Mouse (Mus musculus) liver, embryonic 14.5 days (tissue): ENCODE results near the gene Ces1e. TPM values are rescaled to one million over a fixed set of nuclear protein-coding genes. Genes with fewer than 3 reads are reported as not detected.

ENCODE experiments used
- ATAC-seq: fragments of 200-750 bp; cut with Nextera tagmentation; 2 replicates; pipeline ENCODE4 v1.8.0; 2017; ENCODE audit warnings: moderate number of reproducible peaks, mild to moderate bottlenecking, moderate library complexity; ENCODE audit not compliant: insufficient read depth
- DNase-seq, 3 experiments: peaks; one replicate each; pipeline ENCODE4 v3.0.0-alpha.2; 2012 to 2013; ENCODE audit warnings: low read depth in 3 of 3, low spot score in 3 of 3
- H3K27ac ChIP-seq: fragments of 300-500 bp; sonication (generic); 2 replicates; pipeline ENCODE4 v1.5.1; 2014; ENCODE audit warnings: moderate library complexity, mild to moderate bottlenecking, control low read depth, inconsistent platforms
- H3K27me3 ChIP-seq: fragments of 300-500 bp; sonication (generic); 2 replicates; pipeline ENCODE4 v1.6.1; 2014; ENCODE audit warnings: mild to moderate bottlenecking, low read length, moderate library complexity; ENCODE audit not compliant: control insufficient read depth, insufficient read depth
- H3K36me3 ChIP-seq: fragments of 300-500 bp; sonication (generic); replicated peaks from 2 replicates; pipeline ENCODE4 v1.6.1; 2014; ENCODE audit warnings: low read depth; ENCODE audit not compliant: control insufficient read depth, insufficient read depth
- H3K4me1 ChIP-seq, 2 experiments: fragments of 200-500 bp in 1 of 2; fragments of 300-500 bp in 1 of 2; sonication (generic) in 1 of 2; replicated peaks; 2 replicates each; pipeline ENCODE4 v1.6.1; 2012 to 2014; ENCODE audit warnings: antibody characterized with exemption in 1 of 2, inconsistent platforms in 1 of 2, low read length in 1 of 2; ENCODE audit not compliant: control insufficient read depth in 2 of 2, insufficient read depth in 2 of 2
- H3K4me2 ChIP-seq: fragments of 300-500 bp; sonication (generic); 2 replicates; pipeline ENCODE4 v1.6.1; 2014; ENCODE audit warnings: low read depth, mild to moderate bottlenecking, control low read depth, moderate library complexity
- H3K4me3 ChIP-seq, 2 experiments: fragments of 200-500 bp in 1 of 2; fragments of 300-500 bp in 1 of 2; sonication (generic) in 1 of 2; 2 replicates each; pipeline ENCODE4 v1.5.1; 2012 to 2014; ENCODE audit warnings: low read depth in 2 of 2, low read length in 2 of 2, mild to moderate bottlenecking in 2 of 2, control low read depth in 1 of 2, inconsistent platforms in 1 of 2, moderate library complexity in 1 of 2; ENCODE audit not compliant: insufficient read depth in 1 of 2
- H3K9ac ChIP-seq: fragments of 300-500 bp; sonication (generic); replicated peaks from 2 replicates; pipeline ENCODE4 v1.6.1; 2014; ENCODE audit warnings: mild to moderate bottlenecking, control low read depth, moderate library complexity
- H3K9me3 ChIP-seq: fragments of 300-500 bp; sonication (generic); 2 replicates; pipeline ENCODE4 v1.6.1; 2016; ENCODE audit warnings: low read length, mixed read lengths; ENCODE audit not compliant: control insufficient read depth
- CTCF ChIP-seq: IDR thresholded peaks from 2 replicates; pipeline ENCODE4 v1.5.1; 2016; ENCODE audit warnings: antibody characterized with exemption, low read depth, control low read depth
- EP300 ChIP-seq: IDR thresholded peaks from 2 replicates; pipeline ENCODE4 v1.6.1; 2016; ENCODE audit warnings: antibody characterized with exemption, low read depth
- WGBS: fragments of 180-500 bp; shearing (Covaris S2); extraction: QIAGEN DNeasy Blood & Tissue Kit; methylation state at CpG from one replicate; pipeline ENCODE4 v1.1.7; 2014; ENCODE audit not compliant: insufficient replicate concordance; 5-methylcytosine and 5-hydroxymethylcytosine counted together
- polyA plus RNA-seq, 2 experiments: library from polyadenylated mRNA; depleted of rRNA in 1 of 2; stranded (reverse) in 1 of 2; unstranded in 1 of 2; fragments of >200 nt; fragmentation: Nextera tagmentation in 1 of 2; extraction: Ambion mirVana in 1 of 2; gene quantifications; 2 replicates each; pipeline versions ENCODE4 v1.2.1 to v1.2.3; 2012 to 2014

Ces1e gene
- 1.7 and 1.9 TPM in 2 replicates for polyA plus RNA-seq (2012; rRNA removed)
- 1.4 TPM in 2 replicates for polyA plus RNA-seq (2014; fragmentation: Nextera tagmentation; extraction: Ambion mirVana)

DNA sequence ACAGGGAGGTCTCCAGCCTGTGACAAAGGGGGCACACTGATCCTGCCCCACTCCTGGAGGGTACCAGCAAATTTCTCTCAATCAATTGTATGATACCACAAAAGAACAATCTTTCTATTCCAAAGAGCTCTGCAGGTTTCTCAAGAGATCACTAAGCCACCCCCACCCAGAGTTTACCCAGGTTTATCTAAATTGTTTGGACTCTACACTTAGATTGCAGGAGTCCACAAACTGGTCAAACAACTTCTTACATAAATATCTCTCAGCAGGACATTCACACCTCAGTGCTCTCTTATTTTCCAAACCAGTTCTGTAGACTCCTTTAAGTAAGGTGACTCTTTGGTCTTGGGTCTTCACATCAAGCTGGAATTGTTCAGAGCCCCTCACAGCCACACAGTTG, at the start of gene Ces1e:
Gene Ces1e, minus strand, starts transcription at position 174 of the 400 bp plus-strand sequence.
- Histone ChIP-seq H3K9ac (no peak within 1 kb of the TSS), H3K4me1 (no peaks in the 10 kb centered on the region; a peak in 1 of 4 replicates), H3K27ac (no peak within 1 kb of the TSS), H3K27me3 (no peaks in the 10 kb centered on the region), H3K4me2 (no peak within 1 kb of the TSS), H3K36me3 (no peaks in the 10 kb centered on the region), H3K4me3 (no peak within 1 kb of the TSS), H3K9me3 (no peaks in the 10 kb centered on the region)
- ATAC-seq, result no peak
- TF ChIP-seq CTCF, result no peak
- TF ChIP-seq EP300, result no peak
- DNase-seq, result no peak

DNA sequence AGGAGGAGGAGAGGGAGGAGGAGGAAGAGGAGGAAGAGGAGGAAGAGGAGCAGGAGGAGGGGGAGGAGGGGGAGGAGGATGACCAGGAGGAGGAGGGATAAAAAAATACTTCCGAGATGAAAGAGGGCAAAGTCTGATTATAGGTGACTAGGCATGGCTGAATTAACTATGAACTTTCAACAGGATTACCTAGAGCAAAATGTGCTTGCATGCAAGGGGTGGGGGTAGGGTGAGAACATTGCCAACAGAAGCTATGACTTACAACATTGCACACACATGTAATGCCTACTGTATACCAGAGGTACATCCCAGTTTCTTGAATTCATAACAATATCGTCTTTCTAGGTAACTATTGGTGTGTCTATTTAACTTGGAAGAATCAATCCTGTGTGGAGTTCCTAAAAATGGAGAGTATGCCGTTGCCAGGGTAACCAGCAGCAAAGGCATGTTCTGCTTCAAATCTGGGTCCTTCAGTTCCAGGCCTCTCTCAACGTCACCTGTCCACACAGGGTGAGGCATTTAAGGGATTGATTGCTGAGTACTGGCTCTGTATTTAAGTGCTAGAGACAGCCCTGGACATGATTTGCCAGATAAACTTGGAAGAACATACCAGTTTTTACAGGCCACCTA, 48.9 kb upstream of the Ces1e start:
- Histone ChIP-seq H3K4me2 (no peak overlapping the region), H3K4me1 (no peaks in the 10 kb centered on the region), H3K36me3 (no peaks in the 10 kb centered on the region), H3K27ac (no peak overlapping the region), H3K27me3 (no peaks in the 10 kb centered on the region), H3K4me3 (no peak overlapping the region), H3K9ac (no peak overlapping the region), H3K9me3 (no peaks in the 10 kb centered on the region)
- 45% methylated on average over 4 of the region's 4 CpGs for WGBS
- TF ChIP-seq EP300, result no peak
- TF ChIP-seq CTCF, result no peak
- DNase-seq (no peak), ATAC-seq (no peak)

DNA sequence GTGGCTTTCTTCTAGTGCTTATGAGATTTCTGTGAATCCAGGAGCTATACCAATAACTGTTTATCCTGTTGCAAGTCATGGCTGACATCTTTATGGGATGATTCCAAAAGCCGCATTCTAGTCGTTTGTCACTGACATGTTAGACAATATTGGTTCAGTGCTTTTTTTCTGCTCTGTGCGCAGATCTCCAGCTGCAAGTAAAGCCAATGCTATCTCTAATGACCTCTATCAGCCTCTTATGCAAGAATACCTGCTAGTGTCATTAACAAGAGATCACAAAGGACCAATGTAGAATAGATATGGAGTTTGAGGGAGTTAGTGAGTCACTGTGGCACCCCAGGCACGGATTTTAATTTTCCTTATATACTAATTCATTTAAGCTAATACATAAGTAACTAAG, 45.2 kb upstream of the Ces1e start:
- Histone ChIP-seq H3K27ac (no peak overlapping the region), H3K9me3 (no peaks in the 10 kb centered on the region), H3K4me1 (no peaks in the 10 kb centered on the region), H3K4me3 (no peak overlapping the region), H3K36me3 (no peaks in the 10 kb centered on the region), H3K27me3 (no peaks in the 10 kb centered on the region), H3K9ac (no peak overlapping the region), H3K4me2 (no peak overlapping the region)
- ATAC-seq (no peak), DNase-seq (no peak)
- 61% methylated on average over 4 of the region's 4 CpGs for WGBS
- TF ChIP-seq EP300, result no peak
- TF ChIP-seq CTCF, result no peak

DNA sequence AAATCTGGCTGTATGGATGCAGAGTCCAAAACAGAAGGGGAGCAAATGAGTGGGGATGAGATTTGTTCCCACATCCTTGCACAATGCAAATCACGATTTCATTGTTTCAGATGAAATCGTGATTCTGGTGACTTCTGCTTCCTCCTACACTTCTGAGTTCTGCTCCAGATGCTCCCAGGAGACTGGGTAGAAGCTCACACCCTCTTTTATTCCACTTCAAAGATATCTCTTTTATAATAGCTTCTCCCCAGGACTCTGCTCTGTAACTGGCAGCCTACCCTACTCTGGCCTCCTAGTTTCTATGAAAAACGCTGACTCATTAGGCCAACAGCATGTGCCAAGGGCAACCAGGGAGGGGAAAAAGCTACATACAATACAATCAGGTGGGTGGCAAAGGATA, 43.9 kb upstream of the Ces1e start:
- no peak for ATAC-seq

DNA sequence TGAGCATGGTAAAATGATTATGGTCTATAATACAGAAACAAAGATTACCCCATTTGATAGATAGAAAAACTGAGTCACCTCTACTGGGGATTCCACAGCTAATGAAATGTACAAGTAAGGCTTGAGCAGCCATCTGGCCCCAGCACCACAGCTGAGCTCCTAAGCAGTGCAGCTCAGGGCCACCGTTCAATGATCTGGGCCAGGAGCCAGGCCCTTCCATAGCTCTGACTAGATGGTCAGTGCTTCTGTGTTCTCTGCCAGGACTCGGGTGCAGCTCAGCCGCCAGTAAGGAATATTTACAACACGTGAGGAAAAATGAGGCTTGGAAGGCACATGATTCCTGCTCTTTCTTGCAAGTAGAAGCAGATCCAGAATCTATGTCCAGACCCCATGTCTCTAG, 43.3 kb upstream of the Ces1e start:
- H3K4me1 ChIP-seq, result no peaks in the 10 kb centered on the region
- no peaks in the 10 kb centered on the region for H3K27me3 ChIP-seq
- ATAC-seq, result no peak
- H3K9me3 ChIP-seq, result no peaks in the 10 kb centered on the region
- H3K9ac ChIP-seq, result no peak overlapping the region
- H3K4me3 ChIP-seq, result no peak overlapping the region
- no peak overlapping the region for H3K4me2 ChIP-seq
- 68% methylated on average over 4 of the region's 4 CpGs for WGBS
- H3K36me3 ChIP-seq, result no peaks in the 10 kb centered on the region
- TF ChIP-seq CTCF, result no peak
- TF ChIP-seq EP300, result no peak
- H3K27ac ChIP-seq, result no peak overlapping the region
- DNase-seq, result no peak

More for the DNA sequence above, 43.9 kb upstream of the Ces1e start:
- no peak for DNase-seq
- Histone ChIP-seq H3K27me3 (no peaks in the 10 kb centered on the region), H3K27ac (no peak overlapping the region), H3K9ac (no peak overlapping the region), H3K4me3 (no peak overlapping the region), H3K36me3 (no peaks in the 10 kb centered on the region), H3K4me2 (no peak overlapping the region), H3K4me1 (no peaks in the 10 kb centered on the region), H3K9me3 (no peaks in the 10 kb centered on the region)
- TF ChIP-seq CTCF (no peak), EP300 (no peak)
- 66% methylated on average over 3 of the region's 3 CpGs for WGBS
